Mouse (Mus musculus): Measurements from ENCODE around the gene Acaa1a. TPM values are rescaled to one million over a fixed set of nuclear protein-coding genes. Genes with fewer than 3 reads are reported as not detected.

Gene Acaa1a
- polyA plus RNA-seq (2017; shearing (Covaris generic)), result 85.9 TPM

DNA sequence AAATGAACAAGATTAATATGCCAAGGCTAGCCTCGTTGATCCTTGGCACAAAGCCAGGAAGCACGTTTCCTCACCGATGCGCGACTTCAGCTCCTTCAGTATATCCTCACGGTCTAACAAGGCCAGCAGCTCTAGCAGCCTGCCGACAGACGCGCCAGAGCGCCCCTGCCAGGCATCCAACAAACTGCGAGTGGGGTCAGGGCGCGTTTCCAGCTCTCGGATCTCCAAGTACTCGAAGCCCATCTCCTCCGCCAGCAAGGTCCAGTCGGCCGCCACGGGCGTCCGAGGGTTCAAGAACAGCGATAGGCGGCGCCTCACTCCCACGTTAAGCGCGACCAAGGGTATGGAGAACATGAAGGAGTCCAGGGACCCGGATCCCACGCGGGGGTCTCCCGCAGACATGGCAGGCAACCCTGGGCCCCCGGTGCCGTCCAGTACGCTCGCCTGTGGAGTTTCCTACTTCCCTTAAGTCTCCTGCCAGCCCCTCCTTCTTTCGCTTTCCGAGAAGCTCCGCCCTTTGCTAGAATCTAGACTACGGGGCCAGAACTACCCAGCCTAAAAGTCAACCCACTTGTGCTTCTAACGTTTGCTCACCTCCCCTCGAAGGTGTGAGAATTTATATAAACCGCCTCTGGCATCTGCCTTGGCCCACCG, at the start of gene Acaa1a:
Gene Acaa1a, plus strand, starts transcription at position 119 of the 654 bp plus-strand sequence.

DNA sequence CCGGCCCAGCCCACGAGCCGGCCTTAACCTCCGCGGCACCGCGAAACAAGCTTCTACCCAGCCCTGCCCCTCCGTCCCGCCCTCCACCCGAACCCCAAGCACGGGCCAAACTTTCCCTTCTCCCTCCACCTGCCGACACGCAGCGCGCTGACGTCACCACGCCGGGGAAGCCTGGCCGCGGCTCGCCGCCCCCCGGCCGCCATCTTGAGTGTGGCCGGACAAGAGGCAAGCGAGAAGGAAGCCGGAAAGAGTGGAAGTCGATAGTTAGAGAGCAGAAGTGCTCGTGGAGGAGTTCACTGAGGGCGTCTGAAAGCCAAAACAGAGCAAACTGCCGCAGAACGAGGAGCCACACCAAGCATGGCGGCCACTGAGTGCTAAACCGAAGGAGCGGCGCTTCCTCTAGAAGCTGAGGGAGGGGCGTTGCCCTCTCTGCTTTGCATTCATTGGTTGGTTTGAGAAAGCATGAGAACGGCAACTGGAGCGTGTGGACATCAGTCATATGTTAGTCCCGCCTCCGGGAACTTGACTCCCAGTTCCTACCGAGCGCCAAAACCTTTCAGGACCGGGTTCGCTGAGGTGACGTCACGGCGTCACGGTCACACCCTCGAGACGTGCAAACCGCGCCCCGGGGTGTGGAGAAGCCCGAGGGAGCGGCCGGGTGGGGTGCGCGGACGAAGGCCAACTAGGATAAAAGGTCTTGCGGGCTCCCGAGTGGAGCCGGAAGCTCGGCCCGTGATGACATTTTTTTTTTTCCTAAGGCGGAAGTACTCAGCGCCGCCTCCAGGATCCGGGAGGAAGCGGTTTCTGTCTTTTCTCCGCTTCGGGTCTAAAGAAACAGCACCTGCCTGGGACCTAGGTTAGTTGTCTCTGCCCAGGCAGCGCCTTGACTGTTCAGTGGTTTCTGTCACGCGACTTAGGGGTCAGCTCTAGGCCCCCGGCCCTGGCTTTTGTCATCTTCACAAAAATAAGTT, 16.9 kb upstream of the Acaa1a start, which contains the start of gene Oxsr1:
Gene Oxsr1, minus strand, starts transcription at position 139 of the 971 bp plus-strand sequence.

DNA sequence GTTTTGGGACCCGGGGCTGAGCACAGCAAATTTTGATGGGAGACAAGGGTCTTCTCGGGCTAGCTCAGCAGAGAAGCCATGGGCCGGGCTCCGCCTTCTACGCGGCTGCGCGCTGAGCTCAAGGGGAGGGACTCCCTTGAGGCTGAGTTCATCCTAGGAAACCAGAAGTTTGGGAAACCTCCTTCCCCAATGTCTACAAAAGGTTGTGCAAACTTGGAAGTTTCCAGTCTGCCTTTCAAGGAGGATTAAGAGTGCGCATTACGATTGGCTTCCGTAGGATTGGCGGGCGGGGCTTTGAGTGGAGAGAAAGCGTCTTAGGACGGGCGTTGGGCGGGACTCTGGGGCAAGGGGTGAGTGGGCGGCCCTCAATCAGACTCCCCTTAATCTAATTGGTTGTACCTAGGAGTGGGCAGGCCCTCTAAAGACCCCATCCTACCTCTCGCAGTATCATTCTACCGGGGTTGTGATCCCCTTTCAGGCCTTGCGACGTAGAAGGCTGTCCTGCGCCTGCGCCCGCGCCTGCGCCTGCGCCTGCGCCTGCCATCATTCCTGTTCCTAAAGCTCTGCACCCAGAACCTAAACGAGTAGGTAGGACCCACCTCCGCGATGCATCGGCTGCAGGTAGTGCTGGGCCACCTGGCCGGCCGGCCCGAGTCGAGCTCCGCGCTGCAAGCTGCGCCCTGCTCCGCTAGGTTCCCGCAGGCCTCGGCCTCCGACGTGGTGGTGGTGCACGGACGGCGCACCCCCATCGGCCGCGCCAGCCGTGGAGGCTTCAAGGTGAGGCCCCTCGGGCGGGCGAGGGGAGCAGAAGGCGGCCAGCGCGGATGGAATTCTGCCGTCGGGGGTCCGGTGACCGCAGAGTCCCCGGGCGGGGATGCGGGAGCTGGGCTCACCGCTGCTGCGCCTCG, 1.7 kb downstream of the Acaa1a start, which contains the start of gene Myd88:
Gene Myd88, minus strand, starts transcription at position 503 of the 908 bp plus-strand sequence.

DNA sequence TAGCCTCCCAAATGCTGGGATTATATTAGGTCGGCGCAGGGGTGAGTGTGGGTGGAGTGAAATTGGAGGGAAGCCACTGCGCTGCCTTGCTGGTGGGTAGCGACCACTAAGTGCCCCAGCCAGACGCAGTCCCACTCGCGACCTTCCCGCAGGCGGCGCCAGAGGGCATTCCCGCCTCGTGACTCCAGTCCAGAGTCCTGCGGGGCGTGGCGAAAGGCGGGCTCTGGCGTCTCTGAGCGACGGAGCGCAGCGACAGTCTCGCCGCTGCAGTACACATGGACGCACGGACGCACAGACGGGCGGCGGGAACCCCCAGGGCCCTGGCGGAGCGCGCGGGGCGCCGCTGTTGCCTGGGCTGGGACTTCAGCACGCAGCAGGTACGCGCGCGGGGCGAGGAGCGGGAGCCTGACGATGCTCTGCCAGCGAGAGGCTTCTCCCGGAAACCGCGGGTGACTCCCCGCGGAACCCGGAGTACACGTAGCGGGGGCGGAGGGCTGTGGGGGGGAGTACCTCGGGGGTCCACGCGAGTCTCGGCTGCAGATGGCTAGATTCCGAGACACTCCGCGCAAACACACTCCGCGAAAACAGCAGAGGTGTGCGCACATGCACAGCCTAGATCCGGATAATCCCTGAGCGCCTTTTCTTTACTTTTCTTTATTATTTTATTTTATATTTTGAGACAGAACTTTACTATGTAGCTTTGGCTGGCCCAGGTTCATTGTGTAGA, 18.0 kb downstream of the Acaa1a start, which contains the start of gene Xylb:
Gene Xylb, plus strand, starts transcription at position 51 of the 727 bp plus-strand sequence.

DNA sequence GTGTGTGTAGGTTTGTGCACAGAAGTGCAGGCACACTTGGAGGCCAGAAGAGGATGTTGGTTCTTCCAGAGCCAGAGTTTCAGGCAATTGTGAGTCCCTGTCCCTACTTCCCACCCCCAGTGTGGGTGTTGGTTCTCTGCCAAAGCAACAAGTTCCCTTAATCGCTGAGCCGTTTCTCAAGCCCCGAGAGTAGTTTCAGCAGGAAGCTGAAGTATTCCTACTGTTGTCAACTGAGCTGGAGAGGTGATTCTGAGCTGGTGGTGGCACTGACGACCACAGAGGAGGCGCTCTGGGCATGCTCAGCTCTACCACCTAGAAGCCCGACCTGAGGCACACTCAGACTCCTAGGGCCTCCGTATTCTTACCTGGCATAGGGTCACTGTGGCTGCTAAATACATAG, 25.8 kb downstream of the Acaa1a start, which contains the start of gene Slc22a14:
Gene Slc22a14, minus strand, starts transcription at position 270 of the 400 bp plus-strand sequence.

Other genes with a start within 250 kb of the Acaa1a start
- not detected for gene Plcd1, start 246.2 kb upstream of the Acaa1a start, polyA plus RNA-seq (2017; shearing (Covaris generic))
- gene Dlec1, start 237.2 kb upstream of the Acaa1a start, polyA plus RNA-seq (2017; shearing (Covaris generic)), result not detected
- gene Acaa1b, start 182.6 kb upstream of the Acaa1a start, polyA plus RNA-seq (2017; shearing (Covaris generic)), result not detected
- not detected for gene Gm47289, start 180.5 kb upstream of the Acaa1a start, polyA plus RNA-seq (2017; shearing (Covaris generic))
- not detected for gene Slc22a13, start 130.6 kb upstream of the Acaa1a start, polyA plus RNA-seq (2017; shearing (Covaris generic))
- gene Oxsr1, start 17.2 kb upstream of the Acaa1a start, polyA plus RNA-seq (2017; shearing (Covaris generic)), result 26.5 TPM
- 56.9 TPM for gene Myd88, start 1.7 kb downstream of the Acaa1a start, polyA plus RNA-seq (2017; shearing (Covaris generic))
- 0.53 TPM for gene Xylb, start 17.7 kb downstream of the Acaa1a start, polyA plus RNA-seq (2017; shearing (Covaris generic))
- not detected for gene Slc22a14, start 25.9 kb downstream of the Acaa1a start, polyA plus RNA-seq (2017; shearing (Covaris generic))
- not detected for gene Acvr2b, start 62.4 kb downstream of the Acaa1a start, polyA plus RNA-seq (2017; shearing (Covaris generic))
- 10.0 TPM for gene Exog, start 105.3 kb downstream of the Acaa1a start, polyA plus RNA-seq (2017; shearing (Covaris generic))
- gene Scn5a, start 239.3 kb downstream of the Acaa1a start, polyA plus RNA-seq (2017; shearing (Covaris generic)), result not detected

Data from naive thymus-derived CD4-positive, alpha-beta T cell, adult 5 months (primary cell).